Mouse (Mus musculus) intestine, postnatal 0 days (tissue): ENCODE results near the gene Atxn10. TPM values are rescaled to one million over a fixed set of nuclear protein-coding genes. Genes with fewer than 3 reads are reported as not detected.

Experiments
- ATAC-seq: fragments of 200-750 bp; cut with Nextera tagmentation; 2 replicates; pipeline ENCODE4 v1.8.0; 2017; ENCODE audit warnings: mild to moderate bottlenecking, moderate TSS enrichment, moderate library complexity
- H3K27ac ChIP-seq: fragments of 300-500 bp; sonication (generic); 2 replicates; pipeline ENCODE4 v1.5.1; 2014; ENCODE audit warnings: mild to moderate bottlenecking, low read depth, low read length, moderate library complexity
- H3K27me3 ChIP-seq: fragments of 300-500 bp; sonication (generic); replicated peaks from 2 replicates; pipeline ENCODE4 v1.6.1; 2014; ENCODE audit warnings: low read length, mixed read lengths; ENCODE audit not compliant: control insufficient read depth, insufficient read depth
- H3K36me3 ChIP-seq: fragments of 300-500 bp; sonication (generic); 2 replicates; pipeline ENCODE4 v1.6.1; 2014; ENCODE audit warnings: mild to moderate bottlenecking, moderate library complexity; ENCODE audit not compliant: control insufficient read depth, insufficient read depth
- H3K4me1 ChIP-seq: fragments of 300-500 bp; sonication (generic); replicated peaks from 2 replicates; pipeline ENCODE4 v1.6.1; 2014; ENCODE audit warnings: antibody characterized with exemption, low read length, mixed read lengths; ENCODE audit not compliant: control insufficient read depth, insufficient read depth
- H3K4me2 ChIP-seq: fragments of 300-500 bp; sonication (generic); replicated peaks from 2 replicates; pipeline ENCODE4 v1.6.1; 2014; ENCODE audit warnings: low read depth, mild to moderate bottlenecking, moderate library complexity
- H3K4me3 ChIP-seq: fragments of 300-500 bp; sonication (generic); 2 replicates; pipeline ENCODE4 v1.5.1; 2014; ENCODE audit warnings: low read depth, low read length
- H3K9ac ChIP-seq: fragments of 300-500 bp; sonication (generic); 2 replicates; pipeline ENCODE4 v1.6.1; 2014; ENCODE audit warnings: mild to moderate bottlenecking, low read depth, low read length
- H3K9me3 ChIP-seq: fragments of 300-500 bp; sonication (generic); 2 replicates; pipeline ENCODE4 v1.6.1; 2016; ENCODE audit warnings: mixed run types; ENCODE audit not compliant: control insufficient read depth
- CTCF ChIP-seq: sonication (generic); IDR thresholded peaks from 2 replicates; pipeline ENCODE4 v1.5.1; 2016; ENCODE audit warnings: low read depth, mild to moderate bottlenecking, control low read depth, antibody characterized with exemption, moderate library complexity
- WGBS: fragments of 180-500 bp; shearing (Covaris S2); extraction: QIAGEN DNeasy Blood & Tissue Kit; methylation state at CpG from one replicate; pipeline ENCODE4 v1.1.7; 2014; 5-methylcytosine and 5-hydroxymethylcytosine counted together
- polyA plus RNA-seq: library from polyadenylated mRNA; unstranded; fragments of >200 nt; fragmentation: Nextera tagmentation; extraction: Ambion mirVana; gene quantifications from 2 replicates; pipeline ENCODE4 v1.2.1, GENCODE M21; 2015

The Atxn10 gene
- polyA plus RNA-seq, 1 experiment from 2014 or later = 111 TPM

- H3K4me3 ChIP-seq = no peak overlapping the region
- no peak for ATAC-seq
- no peaks in the 10 kb centered on the region for H3K36me3 ChIP-seq
- H3K4me1 ChIP-seq = no peaks in the 10 kb centered on the region
- H3K27ac ChIP-seq = no peak overlapping the region
- H3K9me3 ChIP-seq = no peaks in the 10 kb centered on the region
- TF ChIP-seq CTCF = no peak
- H3K4me2 ChIP-seq = no peak overlapping the region
- 73% methylated on average over 8 of the region's 8 CpGs for WGBS
- no peak overlapping the region for H3K9ac ChIP-seq
- H3K27me3 ChIP-seq = no peaks in the 10 kb centered on the region
Observed at GRCm38 (mm10) chr15:85409245-85409783, 73.3 kb downstream of the Atxn10 start.

GRCm38 (mm10) chr15:85409836-85410235 is 73.8 kb downstream of the Atxn10 start:
- ATAC-seq = no peak
- no peak overlapping the region for H3K9ac ChIP-seq
- no peaks in the 10 kb centered on the region for H3K27me3 ChIP-seq
- H3K4me3 ChIP-seq = no peak overlapping the region
- H3K9me3 ChIP-seq = no peaks in the 10 kb centered on the region
- no peaks in the 10 kb centered on the region for H3K4me1 ChIP-seq
- WGBS = 82% methylated on average over 6 of the region's 6 CpGs
- no peak for TF ChIP-seq CTCF
- H3K36me3 ChIP-seq = no peaks in the 10 kb centered on the region
- no peak overlapping the region for H3K4me2 ChIP-seq
- no peak overlapping the region for H3K27ac ChIP-seq

- no peak for TF ChIP-seq CTCF
- ATAC-seq = no peak
Observed at GRCm38 (mm10) chr15:85414620-85415019, 78.6 kb downstream of the Atxn10 start.

GRCm38 (mm10) chr15:85420686-85421085 is 84.6 kb downstream of the Atxn10 start:
- Histone ChIP-seq H3K27ac (no peak overlapping the region), H3K27me3 (no peaks in the 10 kb centered on the region), H3K9me3 (no peaks in the 10 kb centered on the region), H3K4me1 (no peaks in the 10 kb centered on the region), H3K9ac (no peak overlapping the region), H3K4me3 (no peak overlapping the region), H3K4me2 (no peak overlapping the region), H3K36me3 (no peaks in the 10 kb centered on the region; the same call in 1 of the 2 replicates)
- WGBS = 30% methylated on average over 2 of the region's 2 CpGs
- no peak for TF ChIP-seq CTCF
- no peak for ATAC-seq

More at GRCm38 (mm10) chr15:85414620-85415019, 78.6 kb downstream of the Atxn10 start:
- Histone ChIP-seq H3K27ac (no peak overlapping the region), H3K27me3 (no peaks in the 10 kb centered on the region), H3K9ac (no peak overlapping the region), H3K4me2 (no peak overlapping the region), H3K4me1 (no peaks in the 10 kb centered on the region), H3K4me3 (no peak overlapping the region), H3K36me3 (no peaks in the 10 kb centered on the region), H3K9me3 (no peaks in the 10 kb centered on the region)
- WGBS = 66% methylated on average over 2 of the region's 2 CpGs

DNA sequence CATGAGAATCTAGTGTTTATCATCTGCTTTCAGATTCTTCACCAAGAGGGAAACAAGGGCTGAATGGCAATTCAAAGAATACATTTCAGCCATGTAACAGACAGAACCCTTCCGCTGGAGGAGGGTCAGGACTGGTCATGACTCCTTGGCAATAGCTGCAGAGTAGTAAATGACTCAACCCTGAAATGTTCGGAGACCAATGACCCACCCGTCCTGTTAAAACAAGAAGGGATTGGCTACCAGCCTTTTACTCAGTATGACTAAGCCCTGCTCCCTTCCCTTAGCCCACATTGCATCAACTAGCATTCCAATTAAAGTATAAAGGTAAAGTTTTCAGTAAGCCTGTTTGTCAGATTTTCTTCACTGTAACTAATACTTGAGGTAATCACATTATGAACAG is 88.2 kb downstream of the Atxn10 start:
- H3K4me2 ChIP-seq = no peak overlapping the region
- H3K27me3 ChIP-seq = no peaks in the 10 kb centered on the region
- no peaks in the 10 kb centered on the region for H3K4me1 ChIP-seq
- ATAC-seq = no peak
- H3K4me3 ChIP-seq = no peak overlapping the region
- 51% methylated on average over 3 of the region's 3 CpGs for WGBS
- no peak overlapping the region for H3K9ac ChIP-seq
- no peaks in the 10 kb centered on the region; the same call in 1 of the 2 replicates for H3K36me3 ChIP-seq
- H3K9me3 ChIP-seq = no peaks in the 10 kb centered on the region
- H3K27ac ChIP-seq = no peak overlapping the region
- no peak for TF ChIP-seq CTCF

DNA sequence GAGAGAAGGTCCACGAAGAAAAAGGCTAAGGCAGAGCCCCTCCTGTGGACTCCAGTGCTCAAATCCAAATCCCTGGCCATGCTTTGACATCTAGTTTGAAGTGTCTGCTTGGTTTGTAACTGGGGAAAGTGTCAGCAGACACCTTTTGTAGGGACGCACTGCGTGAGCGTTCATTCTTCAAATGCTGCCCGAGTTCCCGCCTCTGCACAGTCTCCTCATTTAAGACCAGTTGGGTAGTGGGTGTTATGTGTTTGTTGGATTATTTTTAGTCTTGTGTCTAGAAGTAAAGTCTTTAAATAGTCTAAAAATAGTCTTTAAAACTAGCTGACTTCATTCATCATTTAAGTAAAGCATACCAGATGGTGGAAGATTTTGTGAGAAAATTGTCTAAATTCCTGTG is 92.1 kb downstream of the Atxn10 start:
- ATAC-seq = no peak
- Histone ChIP-seq H3K27ac (no peak overlapping the region), H3K36me3 (no peaks in the 10 kb centered on the region; the same call in 1 of the 2 replicates), H3K4me1 (no peaks in the 10 kb centered on the region), H3K4me3 (no peak overlapping the region), H3K4me2 (no peak overlapping the region), H3K9ac (no peak overlapping the region), H3K27me3 (no peaks in the 10 kb centered on the region), H3K9me3 (no peaks in the 10 kb centered on the region)
- WGBS = 91% methylated on average over 6 of the region's 6 CpGs
- no peak for TF ChIP-seq CTCF

- H3K36me3 ChIP-seq = peaks cover 26% of the 10 kb centered on the region
- no peak overlapping the region for H3K4me2 ChIP-seq
- ATAC-seq = no peak
- no peak for TF ChIP-seq CTCF
- H3K27ac ChIP-seq = no peak overlapping the region
- H3K4me1 ChIP-seq = no peaks in the 10 kb centered on the region
- no peak overlapping the region for H3K9ac ChIP-seq
- H3K9me3 ChIP-seq = no peaks in the 10 kb centered on the region
- no peaks in the 10 kb centered on the region for H3K27me3 ChIP-seq
- no peak overlapping the region for H3K4me3 ChIP-seq
- 84% methylated on average over 3 of the region's 3 CpGs for WGBS
Observed at GRCm38 (mm10) chr15:85442568-85442967, 106.5 kb downstream of the Atxn10 start.
